Mouse (Mus musculus): ENCODE results near the gene Tfg.
A peak's percentile ranks its signal among the peaks of the same experiment; 100 is the strongest.

The Tfg gene

DNA sequence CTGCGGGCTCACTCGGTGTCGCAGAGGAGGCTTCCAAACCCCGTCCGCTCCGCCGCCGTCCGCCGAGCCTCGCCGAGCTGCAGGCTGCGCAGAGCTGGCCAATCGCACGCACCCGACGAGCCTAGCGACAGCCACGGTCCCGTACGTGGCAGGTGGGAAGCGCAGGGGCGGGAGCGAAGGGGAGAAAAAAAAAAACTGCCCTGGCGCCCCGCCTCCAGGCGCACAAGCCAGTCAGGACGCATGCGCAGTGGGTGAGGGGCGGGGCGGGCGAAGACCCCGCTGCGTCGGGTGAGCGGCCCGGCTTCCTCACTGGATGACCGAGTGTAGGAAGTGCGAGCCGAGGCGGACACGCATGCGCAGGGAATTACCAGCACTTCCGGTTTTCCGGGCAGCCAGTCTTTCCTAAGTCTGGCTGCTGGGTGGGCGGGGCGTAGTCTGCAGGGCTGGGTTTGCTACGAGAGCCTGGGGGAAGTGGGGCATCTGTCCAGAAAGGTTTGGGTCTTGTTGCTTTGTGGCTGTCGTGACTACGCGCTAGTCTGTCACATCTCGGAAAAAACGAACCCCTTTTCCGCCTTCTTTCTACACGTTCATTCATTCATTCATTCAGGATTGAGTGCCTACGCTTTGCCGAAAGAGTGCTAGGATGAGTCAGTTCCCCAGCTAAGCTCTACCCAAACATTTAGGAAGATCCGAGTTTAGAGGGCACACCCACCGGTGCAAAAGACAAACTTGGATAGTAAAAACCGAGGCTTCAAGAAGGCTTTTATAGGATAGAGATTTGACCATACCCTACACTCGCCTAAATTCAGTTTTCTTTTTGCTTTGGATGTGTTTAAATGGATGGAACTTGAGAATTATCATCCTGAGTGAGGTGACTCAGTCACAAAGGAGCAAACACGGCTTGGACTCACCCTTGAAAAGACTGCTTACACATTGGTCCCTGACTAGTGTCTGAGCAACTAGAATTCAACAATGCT lies at the start of gene Tfg:
TSS of gene Tfg (minus strand) at position 227 of the 977 bp plus-strand sequence.
- peak; percentile 100 for DNase-seq (ENCODE audit: low spot score)

DNA sequence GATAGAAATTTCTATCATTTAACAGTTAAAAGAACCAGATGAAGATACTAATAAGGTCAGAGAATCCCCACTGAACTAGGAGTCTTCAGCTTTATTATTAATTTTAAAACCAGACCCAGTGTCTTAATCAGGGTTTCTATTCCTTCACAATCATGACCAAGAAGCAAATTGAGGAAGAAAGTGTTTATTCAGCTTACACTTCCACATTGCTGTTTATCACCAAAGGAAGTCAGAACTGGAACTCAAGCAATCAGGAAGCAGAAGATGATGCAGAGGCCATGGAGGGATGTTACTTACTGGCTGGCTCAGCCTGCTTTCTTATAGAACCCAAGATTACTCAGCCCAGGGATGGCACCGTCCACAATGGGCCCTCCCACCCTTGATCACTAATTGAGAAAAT lies 11.8 kb upstream of the Tfg start:
- DNase-seq (ENCODE audit: low spot score), result no peak

DNA sequence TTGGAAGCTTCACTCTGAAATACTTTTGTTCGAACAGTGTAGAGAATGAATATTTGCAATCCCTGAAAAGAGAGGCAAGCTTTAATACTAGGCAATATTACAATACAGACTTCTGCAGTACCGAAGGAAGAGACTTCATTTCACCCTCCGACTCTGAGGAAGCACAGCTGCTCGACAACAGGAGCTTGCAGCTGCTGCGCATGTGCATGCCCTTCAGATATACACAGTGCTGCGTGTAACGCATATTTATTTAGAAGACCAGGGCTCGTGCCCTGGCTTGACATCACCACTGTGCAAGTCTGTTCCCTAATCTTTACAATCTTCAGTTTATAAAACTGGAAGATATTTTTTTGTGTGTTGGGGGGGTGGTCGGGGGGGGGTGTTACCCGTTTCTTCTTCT lies 7.7 kb upstream of the Tfg start:
- DNase-seq (ENCODE audit: low spot score), result no peak

DNA sequence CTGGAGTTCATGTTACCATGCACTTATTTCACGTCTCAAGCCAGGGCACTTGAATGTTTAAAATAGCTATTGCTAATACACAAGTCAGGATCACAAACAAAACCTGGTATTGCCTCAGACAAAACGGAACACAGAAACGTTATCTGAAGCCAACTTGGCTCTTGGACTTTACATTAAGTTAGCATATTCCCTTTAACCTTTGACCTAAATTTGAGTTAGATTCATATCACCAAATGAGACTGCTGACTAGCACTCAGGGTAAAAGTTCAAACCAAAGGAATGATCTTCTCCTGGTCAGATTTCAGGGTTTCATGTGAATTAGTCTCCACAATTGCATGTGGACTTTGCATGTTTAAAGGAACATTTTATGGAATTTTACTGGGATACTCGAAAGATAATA lies 5.1 kb upstream of the Tfg start:
- peak; percentile 22 for DNase-seq (ENCODE audit: low spot score)

DNA sequence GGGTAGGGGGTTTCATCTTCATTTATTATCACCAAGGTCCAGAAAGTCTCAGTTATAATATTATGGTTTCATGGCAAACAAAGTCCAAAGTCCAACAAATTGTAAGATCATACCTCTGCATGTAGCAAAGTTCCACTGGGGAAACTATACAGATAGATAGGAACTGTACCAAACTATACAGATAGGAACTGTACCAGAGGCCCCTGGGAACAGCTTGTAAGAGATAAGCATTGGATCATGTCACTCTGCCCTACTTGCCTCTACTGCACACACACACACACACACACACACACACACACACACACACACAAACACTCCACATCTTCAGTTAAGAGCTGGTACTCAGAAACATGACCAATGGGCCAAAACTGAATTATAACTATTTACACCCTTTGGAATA lies 1.8 kb upstream of the Tfg start:
- DNase-seq (ENCODE audit: low spot score), result no peak

DNA sequence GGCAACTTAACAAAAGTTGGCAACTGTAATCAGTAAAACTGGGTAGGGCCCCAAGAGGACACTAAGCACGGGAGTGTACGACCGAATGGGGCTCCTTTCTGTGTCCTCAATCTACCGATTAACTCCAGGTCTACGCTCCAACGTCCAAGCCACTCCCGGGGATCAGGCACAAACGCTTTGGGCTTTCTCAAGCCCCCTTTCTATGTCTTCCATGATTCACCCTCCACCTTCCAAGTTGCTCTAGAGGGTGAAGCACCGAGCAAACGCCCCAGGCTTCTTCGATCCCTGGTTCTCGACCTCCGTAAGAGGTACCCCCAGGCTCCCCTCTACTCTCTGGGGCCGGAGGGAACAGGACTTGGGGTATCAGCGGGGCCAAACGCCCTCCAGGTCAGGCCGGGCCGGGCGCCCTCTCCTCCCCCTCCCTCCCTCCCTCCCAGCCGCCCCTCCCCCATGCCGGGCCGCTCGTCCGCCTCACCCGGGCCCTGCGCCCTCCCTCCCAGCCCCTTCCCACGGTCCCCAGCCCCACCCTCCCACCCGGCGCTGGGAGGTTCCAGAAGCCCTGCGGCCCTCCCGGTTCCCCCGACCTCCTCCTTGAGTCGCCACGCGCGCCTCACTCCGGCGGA lies 582 bp downstream of the Tfg start:
- DNase-seq (ENCODE audit: low spot score), result peak; percentile 59

DNA sequence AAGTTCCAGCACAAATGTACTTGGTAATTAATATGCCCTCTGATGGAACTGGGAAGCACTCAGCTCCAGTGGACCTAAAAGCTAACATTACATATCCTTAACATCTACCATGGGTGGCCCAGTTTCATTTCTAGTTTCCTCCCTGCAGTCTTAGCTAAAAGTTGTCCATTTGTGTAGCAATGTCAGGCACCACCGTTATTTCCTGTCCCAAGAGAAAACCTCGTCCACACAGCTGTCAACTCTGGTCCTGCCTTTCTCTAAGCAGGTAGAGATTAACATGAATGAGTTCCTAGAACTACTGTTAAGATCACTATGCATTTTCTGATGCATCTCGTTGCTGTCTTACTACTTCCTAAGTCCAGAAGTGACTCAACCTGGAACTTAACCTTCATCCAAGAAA lies 1.6 kb downstream of the Tfg start:
- DNase-seq (ENCODE audit: low spot score), result no peak

DNA sequence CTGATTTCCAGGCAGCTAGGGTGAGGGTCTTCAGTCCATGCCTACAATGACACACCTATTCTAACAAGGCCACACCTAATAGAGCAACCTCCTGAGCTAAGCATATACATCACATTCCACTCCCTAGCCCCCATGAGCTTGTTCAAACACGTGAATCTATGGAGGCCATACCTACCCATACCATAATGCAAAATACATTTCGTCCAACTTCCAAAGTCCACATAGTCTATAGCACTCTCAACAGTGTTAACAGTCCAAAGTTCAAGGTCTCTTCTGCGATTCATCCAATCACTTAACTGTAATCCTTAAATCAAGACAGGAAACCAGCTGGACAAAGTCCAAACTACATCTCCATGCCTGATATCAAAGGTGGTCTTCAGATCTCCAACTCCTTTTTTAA lies 7.2 kb downstream of the Tfg start:
- no peak for DNase-seq (ENCODE audit: low spot score)

DNA sequence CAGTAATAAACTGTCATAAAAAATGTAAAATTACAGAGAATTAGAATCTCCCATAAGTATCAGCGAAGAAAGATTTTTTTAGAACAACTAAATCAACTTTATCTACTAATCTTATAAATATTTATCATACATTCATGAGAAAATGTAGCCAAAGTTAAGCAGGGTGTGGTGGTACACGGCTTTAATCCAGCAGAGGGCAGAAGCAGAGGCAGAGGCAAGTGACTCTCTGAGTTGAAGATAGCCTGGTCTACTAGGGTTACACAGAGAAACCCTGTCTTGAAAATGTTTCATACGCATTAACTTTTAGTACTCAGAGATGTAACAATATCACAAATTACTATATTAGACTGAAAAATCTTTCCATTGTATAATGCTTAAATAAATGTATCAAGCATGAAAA lies 11.5 kb downstream of the Tfg start:
- no peak for DNase-seq (ENCODE audit: low spot score)

DNA sequence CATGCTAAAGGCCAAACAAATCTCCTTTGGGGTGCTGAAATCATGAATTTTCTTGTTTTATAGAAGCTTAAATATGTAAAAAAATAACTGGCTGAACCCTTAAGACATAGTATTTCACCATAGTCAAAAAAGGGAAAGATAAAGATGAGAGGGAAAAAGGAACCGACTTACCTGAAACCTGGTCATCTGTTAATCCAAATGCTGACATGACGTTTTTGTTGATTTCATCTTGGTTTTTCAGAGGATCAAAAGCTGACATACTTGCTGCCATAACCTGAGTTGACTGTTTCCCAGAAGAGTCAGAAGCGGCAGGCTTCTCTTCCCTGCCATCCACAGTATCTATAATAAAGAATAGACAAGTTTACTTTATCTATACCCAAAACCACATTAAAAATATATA lies 16.4 kb downstream of the Tfg start:
- no peak for DNase-seq (ENCODE audit: low spot score)

DNA sequence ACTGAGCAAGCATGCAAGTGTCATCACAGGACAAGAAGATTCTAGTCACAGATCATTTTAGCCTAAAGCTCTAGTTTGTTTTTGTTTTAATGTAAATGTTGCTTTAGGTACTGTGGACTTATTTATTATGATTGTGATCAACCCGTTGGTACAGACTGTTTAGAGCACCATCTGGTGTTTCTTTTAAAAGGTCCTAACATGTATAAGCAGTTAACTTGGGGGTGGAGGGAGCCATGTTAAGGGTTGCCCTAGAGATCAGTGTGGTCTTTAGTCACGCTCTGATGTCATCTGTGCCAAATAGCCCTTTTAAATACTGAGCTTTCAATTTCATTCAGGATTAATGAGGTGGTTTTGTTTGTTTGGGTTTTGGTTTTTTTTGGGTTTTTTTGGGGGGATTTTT lies 20.8 kb downstream of the Tfg start:
- no peak for DNase-seq (ENCODE audit: low spot score)

DNA sequence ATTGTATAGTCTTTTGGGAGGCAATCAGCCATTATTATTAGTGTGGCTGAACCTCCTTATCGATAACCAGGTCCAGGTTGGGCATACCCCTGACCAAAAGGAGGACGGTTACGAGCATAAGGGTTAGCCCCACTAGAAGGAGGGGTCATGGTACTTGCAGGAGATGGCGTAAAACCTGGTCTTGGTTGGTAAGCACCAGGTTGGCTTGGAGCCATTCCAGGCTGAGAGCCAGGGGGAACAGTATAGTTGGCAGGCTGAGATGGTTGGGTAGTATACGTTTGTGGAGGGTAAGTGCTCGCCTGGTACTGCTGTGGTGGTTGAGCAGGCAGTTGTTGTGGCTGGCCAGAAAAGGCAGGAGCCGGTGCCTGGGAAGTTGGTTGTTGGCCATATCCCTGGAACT lies 26.5 kb downstream of the Tfg start:
- no peak for DNase-seq (ENCODE audit: low spot score)

DNA sequence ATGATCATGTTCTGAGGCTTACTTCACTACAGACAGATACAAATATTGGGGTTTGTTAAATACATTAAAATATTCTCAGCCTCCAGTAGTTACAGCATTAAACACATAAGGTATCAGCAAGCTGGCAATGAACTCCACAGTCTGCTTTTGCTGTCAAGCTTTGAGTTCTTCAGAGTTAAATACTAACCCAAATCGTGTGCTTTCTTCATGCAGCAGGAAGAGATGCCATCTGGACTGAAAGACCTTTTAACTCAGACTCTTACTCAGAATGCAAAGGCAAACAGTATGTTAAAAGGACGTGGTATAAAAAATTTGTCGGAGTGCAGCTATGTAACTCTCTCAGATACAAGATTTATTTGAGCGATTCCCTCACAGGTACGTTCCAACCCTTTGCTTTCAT lies 30.5 kb downstream of the Tfg start:
- DNase-seq (ENCODE audit: low spot score), result no peak

DNA sequence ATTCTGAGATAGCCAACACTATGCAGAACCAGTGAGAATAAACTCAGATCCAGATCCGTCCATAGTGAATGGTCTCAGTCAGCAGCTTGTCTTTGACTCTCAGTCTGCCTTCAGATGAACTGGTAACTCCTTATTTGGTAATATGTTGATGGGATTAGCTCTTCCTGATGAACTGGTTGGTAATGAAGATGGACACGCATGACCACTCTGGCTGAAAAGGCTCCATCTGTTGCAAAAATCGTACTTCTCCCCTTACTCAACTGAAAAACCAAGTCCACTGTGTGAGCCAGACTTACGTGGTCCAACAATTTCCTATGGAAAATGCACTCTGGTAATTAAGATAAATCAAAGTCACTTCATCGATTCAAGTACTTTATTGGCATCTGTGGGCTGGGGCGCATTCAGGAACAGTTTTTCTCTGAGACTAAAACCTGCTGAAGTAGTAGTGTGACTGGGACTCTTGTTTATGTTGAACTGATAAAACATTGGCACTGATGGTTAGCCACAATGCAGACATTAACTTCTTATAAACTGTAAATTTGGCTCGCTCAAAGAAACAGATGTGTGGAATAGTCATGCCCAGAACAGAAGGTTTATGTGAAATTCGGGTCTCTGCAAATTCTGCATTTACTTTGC lies 36.1 kb downstream of the Tfg start:
- no peak for DNase-seq (ENCODE audit: low spot score)

DNA sequence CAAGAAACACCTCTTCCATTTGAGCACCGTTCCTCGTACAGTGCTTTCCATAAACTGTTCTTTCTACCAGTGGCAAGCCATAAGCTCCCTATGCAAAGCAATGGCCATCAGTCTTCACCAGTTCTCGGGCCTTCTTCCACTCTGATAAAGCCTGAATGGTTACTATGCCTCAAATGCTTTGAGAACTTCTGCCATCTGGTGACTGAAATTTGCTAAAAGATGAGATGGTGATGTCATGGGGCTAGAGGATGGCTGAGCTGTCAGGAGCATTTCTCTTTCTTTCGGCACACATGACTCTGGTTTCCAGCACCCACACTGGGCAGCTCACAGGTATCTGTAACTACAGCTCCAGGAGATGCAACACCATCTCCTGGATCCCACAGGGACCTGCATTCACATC lies 40.1 kb downstream of the Tfg start:
- DNase-seq (ENCODE audit: low spot score), result peak; percentile 63

DNA sequence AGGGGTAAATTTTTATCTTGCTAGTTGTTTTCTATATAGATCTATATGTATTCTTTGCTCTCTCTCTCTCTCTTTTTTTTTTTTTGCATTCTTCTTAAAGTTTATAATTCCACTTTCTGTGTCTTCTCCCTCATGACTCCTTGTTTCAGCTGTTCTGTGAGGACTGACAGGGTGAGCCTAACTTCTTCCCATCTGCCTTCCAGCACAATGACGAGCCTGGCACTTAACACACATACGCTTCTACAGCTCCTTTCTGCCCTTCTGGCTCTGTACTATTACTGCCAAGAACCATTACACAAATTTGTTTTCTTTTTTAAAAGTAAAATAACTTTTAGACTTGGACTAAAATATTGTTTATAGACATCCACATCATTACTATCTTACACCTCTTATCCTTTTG lies 43.8 kb downstream of the Tfg start:
- DNase-seq (ENCODE audit: low spot score), result no peak

DNA sequence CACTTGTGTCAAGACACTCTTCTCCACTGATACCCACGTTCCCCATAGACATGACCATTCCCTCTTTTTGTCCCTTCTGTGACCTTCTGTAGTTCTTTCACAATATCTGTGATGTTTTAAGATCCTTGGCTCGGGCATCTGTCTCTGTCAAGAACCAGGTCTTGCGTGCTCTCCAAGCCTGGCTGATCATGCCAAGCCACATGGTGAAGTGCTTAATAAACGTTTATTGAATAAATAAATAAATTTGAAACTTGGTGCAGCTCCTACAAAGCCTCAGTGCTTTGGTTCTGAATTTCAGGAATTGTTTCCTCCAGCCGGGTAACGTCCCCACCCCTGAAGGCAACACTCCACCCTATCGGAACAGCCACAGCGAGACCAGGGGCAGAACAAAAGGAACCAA lies 46.3 kb downstream of the Tfg start:
- DNase-seq (ENCODE audit: low spot score), result peak; percentile 58

DNA sequence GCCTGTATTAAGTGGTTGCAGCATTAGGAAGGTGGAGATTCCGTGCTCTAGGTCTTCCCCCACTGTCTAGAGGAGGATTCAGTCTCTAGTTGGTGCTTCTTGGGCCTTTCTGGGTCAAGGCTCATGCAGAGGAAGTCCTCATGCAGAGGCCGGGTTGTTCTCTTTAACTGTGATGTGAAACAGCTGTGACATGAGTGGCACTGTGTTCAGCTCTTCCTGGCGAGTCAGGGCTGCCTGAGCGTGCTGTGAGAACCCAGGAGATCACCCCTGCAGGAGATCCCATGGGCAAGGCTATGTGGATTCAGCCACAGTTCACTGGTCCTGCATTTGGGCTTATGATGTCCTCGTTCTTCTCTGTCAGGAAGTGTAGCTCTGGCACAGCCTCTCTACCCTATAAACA lies 47.7 kb downstream of the Tfg start:
- DNase-seq (ENCODE audit: low spot score), result no peak

DNA sequence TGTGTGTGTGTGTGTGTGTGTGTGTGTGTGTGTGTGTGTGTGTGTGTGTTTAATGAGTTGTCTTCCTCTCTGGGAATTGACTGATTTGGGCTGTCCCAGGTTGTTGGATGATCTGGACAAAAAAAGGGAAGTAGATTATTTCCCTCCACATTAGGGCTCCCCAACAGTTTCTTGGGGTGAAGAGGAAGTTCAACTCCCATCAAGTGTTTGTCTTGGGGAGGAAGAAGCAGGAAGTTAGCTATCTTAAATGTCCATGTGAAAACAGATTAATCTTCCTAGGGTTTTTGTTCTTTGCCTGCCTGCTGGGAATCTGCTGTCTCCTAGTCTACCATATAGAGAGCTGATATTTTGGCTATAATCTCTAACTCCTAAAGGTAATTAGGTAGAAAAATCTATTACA lies 58.4 kb downstream of the Tfg start:
- DNase-seq (ENCODE audit: low spot score), result no peak

DNA sequence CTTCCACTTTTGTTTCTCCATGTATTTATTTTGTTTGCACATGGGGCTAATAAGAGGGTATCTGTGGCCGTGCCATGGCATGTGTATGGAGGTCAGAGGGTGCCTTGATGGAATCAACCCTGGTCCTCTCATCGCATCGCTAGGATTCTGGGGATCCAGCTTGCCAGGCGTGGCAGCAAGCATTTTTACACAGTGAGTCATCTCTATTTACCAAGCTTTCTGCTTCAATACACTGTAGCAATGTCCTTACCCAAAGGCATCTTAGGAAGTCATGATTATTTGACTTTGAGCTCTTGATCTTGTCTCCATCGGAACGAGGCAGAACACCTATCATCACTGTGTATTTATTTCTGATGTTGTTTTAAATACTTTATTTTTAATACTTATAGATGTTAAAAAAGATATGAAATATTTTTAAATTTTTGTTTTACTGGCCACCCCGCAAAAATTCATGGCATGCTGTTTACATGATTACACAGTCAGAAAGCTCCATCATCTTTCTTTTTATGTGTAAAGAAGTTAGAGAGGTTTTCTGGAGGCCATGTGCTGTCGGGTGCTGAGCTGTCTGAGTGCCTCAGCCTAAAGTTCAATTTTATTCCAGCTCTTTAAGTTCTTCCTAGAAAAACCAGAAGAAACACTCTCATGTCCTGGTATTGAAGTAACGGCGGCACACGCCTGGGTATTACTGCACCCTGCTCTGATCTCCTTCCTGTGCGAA lies 61.9 kb downstream of the Tfg start:
- no peak for DNase-seq (ENCODE audit: low spot score)

DNA sequence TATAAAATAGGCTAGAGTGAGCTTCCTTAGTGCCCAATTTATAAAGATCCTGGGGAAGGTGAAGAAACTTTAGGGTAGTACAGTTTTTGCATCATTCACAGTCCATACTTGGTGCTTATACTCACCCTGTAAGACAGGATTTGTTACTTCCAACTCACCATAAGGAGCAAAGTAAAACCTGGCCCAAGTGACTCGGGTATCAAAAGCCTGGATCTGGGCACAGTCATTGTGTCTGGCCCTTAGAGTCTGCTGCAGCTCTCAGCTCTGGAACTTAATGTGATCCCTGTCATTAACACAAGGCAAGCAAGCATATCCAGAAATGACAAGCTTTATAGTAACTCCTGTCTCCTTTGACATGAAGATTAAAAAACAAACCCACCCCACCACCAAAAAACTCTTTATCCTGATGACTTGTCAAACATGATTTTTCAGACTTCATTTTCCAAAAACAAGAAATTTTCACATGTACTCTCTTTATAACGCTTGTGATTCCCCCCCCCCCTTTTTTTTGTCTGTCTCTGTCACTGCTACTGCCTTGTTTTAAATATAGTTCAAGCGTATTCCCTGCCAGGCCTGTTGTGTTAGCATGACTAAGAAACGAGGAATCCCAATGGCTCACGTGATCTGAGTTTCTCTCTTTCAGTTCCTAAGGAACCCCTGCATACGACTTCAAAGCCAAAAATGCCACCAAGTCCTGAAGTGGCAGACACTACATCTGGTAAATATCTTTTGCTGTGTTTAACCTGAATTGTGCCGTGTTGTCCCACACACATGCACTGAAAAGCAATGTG lies 70.7 kb downstream of the Tfg start:
- no peak for DNase-seq (ENCODE audit: low spot score)

DNA sequence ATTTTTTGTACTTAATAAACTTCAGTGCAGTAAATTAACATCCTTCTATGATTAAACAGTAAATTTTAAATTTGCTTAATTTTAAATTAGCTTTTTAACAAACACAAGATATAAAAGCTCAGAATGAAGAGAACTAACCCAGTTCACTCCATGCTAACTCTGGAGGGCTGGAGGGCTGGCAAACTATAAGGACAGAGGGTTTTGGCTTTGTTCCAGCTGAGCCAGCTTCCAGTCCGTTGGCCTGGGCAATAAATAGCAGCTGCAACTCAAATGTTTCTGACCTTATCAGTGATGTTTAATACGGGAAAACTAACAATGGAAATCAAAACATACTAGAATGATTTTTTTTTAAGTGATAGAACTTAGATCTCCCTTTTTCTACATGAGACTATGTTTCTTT lies 72.0 kb downstream of the Tfg start:
- no peak for DNase-seq (ENCODE audit: low spot score)

Data from adipocyte (in vitro differentiated cells).